Mouse (Mus musculus) frontal cortex, postnatal 14 days (tissue): ENCODE measurements around the gene Duox2.

Experiments used
- DNase-seq, 2 experiments: peaks; one replicate each; pipeline ENCODE4 v3.0.0; 2022; ENCODE audit warnings: low spot score in 2 of 2

Duox2 gene

DNA sequence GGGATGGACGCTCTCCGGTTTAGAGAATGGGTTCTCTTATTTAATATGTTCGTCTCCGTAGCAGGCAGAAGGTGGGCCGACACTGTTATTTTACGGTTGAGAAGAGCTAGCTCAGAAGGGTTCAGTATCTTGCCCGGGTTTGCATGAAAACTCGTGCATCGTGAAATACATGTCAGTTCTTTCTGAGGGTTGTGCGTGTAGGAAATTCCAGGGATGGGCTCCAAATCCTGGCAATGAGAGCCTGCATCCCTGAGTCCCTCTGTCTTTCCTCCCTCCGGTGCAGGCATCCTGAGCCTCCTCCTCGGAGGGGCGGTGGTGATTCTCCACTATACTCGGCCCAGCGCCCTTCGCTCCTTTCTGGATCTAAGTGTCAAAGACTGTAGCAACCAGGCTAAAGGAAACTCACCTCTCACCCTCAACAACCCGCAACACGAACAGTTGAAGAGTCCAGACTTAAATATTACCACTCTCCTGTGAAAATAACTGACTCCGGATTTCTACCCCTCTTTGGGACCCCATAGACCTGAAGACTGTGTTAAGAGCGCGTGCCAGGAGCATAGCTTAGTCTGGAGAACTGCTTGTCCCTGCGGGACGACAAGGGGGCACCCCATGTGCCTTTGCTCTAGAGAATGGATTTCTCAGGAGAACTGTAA, 3.8 kb upstream of the Duox2 start:
- DNase-seq: no peak

DNA sequence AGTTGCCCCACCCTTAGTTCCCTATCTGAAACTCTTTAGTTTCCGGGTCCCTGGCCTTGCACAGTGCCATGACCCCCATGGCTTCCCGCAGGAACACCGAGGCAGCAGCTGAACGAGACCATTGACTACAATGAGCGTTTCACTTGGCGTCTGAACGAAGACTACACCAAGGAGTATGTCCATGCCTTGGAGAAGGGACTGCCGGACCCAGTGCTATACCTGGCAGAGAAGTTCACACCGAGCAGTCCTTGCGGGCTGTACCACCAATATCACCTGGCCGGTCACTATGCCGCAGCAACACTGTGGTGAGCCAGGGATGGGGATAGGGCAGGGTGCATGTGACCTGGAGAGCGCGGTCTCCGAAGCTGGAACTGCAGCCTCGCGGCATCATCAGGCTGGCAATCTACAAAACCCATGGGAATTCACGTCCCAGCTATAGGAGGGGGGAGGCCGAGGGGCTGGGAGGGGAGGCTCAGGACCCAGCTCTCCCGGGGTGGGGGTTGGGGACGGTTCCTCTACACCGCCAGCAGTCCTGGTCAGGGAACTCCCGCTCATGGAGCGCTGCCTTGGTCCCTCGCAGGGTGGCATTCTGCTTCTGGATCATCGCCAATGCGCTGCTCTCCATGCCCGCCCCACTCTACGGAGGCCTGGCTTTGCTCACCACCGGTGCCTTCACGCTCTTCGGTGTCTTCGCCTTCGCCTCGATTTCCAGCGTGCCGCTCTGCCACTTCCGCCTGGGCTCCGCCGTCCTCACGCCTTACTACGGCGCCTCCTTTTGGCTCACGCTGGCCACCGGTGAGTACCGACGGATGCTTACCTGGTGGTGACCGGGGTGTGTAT, 3.1 kb upstream of the Duox2 start:
- DNase-seq: peak in 1 of 2 experiments; percentile 19

DNA sequence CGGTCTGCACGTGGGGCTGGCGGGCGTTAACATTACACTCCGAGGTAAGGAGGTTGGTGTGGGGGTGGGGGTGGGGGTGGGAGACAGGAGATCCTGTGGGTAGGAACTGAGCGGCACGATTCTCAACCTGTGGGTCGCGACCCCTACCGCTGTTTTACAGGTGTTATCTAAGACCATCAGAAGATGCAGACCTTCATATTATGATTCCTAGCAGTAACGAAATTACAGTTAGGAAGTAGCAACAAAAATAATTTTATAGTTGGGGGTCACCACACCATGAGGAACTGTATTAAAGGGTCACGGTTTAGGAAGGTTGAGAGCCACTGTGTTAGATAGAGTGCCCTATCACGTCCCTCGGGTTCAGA, 2.4 kb upstream of the Duox2 start:
- DNase-seq: no peak

DNA sequence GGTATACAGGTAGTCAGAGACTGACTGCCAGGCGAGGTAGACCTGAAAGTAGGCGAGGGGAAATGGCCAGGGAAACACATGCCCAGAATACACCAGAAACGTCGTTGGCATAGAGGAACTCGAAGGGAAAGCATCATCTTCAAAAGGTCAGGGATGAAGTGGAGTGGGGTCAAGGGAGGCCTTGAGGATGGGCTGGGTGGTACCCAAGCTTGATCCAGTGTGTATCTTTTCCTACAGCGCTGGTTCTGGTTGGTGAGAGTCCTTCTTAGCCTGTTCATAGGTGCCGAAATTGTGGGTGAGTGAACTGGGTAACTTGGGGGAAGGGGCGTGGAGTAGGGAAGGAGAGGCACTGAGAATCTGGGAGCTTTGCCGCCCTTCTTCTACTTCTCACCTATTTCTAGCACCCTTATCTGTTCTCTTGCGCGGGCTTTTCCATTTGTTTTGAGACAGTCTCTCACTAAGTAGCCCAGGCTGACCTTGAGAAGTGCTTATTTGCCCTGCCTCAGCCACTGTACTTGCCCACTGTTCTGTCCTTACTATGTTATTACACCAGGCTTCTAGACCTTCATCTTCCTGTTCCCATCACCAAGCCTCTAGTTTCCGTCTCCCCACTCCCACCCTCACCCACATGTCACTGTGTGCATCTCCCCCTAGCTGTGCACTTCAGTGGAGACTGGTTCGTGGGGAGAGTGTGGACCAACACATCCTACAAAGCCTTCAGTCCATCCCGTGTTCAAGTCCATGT, 1.8 kb upstream of the Duox2 start:
- DNase-seq: no peak

DNA sequence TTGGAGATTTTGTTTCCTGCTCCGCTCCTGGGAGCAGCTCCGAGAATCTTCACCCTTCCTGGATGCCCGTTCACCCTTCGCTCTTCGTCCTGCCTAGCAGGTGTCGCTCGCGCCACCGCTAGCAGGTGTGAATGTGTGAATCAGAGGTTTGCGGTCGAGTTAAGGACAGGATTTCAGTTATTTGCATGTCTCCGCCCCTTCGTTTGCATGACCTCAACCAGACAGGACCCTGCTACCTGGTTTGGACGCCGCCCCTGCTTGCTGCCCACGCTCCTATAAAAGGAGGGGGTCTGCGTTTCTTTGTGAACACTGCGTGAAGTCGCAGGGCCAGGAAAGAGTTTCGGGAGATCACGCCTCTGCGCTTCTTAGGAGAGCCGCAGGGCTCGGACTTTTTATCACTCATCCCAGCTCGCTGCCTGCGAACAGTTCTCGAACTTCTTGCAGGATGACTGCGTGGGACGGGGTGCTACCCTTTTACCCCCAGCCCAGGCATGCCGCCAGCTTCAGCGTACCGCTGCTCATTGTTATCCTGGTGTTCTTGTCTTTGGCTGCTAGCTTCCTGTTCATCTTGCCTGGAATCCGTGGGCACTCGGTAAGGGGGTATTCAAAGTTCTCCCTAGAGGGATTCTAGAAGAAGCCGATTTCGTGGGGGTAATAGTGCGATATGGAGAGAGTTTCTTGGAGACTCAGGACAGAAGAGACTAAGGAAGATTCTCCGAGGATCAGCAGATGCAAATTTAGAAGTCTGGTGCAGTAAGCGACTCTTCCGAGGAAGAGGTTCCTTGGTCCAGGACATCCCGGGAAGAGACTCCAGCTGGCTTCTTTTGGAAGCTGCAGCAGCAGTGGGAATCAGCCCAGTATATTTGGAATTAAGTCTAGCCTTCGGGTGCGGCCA, 594 bp upstream of the Duox2 start, which contains the start of gene Duoxa2:
Gene Duoxa2 (plus strand): TSS at position 305 of the 895 bp plus-strand sequence.
- no peak for DNase-seq

DNA sequence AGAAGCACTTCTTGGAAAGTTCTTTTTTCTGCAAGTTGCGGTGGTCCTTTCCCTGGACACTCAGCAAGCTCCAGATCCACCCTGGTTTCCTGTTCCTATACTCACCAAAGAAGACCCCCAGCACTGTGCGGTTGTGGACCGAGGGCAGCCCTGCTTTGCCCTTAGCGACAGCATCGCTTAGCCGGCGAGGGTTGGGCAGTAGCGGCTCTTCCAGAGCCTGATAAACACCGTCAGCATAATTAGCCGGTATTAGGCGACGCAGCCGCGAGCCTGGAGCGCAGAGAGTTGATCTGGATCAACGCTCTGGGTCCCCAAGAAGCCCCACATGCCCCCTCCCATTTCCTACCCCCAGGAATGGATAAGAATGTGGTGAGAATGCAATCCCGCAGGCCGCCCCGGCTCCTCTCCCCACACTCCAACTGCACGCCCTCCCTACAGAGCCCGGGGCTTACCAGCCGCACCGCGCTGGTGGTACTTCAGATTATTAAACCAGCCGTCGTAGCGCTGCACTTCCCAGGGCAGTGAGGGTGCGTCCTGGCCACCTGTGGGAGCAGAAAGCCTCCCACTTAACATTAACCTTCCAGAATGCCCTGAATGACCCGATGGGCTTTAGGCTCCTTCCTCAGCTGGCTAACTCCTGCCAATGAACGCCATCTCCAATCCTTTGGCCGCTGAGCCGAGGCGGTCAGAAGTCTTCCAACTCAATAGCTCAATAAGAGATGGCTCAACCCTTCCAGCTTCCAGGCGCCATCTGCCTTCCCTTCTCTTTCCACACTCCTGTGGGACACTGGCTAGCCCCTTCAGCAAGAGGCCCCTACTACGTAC, 766 bp downstream of the Duox2 start:
- no peak for DNase-seq

DNA sequence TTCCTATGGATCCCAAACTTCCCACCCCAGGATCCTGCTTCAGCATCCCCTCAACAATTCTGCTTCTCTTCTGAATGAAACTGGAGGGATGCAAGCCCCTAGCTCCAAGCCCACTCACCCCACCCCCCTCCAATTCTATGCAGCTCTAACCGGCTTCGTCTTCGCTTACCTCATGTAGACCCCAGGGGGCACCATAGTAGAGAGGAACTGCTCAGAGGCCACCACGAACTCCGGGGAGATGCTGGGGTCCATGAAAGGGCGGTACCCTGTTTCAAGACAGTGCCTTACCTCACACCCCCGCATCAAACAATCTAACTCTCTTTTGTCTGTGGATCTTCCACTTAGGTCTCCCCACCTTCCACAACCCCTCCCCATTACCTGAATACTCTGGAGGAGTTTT, 3.3 kb downstream of the Duox2 start:
- no peak for DNase-seq

DNA sequence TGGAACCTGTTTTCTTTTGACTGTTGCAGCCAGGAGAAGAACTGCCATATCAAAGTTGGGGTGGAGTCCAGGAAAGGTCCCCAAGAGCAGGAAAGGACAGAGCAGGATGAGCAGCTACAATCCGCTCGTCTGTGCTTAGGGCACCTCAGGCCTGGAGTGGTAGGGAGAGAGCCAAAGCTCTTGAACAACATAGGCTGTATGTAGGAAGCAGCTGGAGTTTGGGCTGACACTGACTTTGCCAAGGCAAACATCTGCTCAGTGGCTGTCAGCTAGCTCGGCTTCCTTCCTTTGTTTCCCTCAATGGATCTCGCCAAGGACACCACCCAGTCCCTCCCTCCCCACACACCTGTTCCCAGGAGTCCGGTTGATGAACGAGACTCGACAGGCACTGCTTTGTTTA, 12.1 kb downstream of the Duox2 start:
- no peak for DNase-seq

DNA sequence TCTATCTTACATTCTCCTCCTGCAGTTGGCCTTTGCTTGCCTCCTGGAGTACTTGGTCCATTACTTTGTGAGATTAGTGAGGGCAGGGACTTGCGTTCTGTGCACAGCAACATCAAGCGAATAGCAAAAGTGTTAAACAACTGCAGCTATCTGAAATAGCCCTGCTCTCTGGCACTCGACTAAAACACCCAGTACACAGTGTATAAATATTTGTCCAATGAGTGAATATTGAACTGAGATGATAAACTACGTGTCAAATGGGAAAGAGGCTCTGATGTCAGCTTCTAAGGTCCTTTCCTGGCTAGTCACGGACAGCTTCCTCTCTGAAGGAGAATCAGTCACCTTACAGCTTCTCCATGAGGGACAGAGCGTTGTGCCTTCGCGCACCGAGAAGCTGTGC, 14.2 kb downstream of the Duox2 start:
- DNase-seq: no peak

DNA sequence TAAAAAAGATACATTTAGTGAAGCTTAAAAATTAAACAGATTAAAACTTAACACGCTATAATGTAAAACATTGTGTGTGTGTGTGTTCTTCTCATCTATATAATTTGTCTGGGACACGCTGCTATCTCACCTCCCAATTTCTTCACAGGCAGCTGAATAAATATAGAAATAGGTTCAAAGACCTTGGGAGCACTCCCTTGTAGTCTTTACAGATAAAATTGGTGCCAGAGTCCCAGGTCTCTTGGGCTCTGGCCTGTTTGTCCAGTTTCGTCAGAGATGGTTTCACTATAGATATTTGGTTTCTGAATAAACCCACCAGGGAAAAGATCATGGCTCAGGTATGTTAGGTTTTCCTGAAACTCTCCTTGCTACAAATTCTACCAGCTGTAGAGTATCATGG, 19.5 kb downstream of the Duox2 start:
- no peak for DNase-seq

DNA sequence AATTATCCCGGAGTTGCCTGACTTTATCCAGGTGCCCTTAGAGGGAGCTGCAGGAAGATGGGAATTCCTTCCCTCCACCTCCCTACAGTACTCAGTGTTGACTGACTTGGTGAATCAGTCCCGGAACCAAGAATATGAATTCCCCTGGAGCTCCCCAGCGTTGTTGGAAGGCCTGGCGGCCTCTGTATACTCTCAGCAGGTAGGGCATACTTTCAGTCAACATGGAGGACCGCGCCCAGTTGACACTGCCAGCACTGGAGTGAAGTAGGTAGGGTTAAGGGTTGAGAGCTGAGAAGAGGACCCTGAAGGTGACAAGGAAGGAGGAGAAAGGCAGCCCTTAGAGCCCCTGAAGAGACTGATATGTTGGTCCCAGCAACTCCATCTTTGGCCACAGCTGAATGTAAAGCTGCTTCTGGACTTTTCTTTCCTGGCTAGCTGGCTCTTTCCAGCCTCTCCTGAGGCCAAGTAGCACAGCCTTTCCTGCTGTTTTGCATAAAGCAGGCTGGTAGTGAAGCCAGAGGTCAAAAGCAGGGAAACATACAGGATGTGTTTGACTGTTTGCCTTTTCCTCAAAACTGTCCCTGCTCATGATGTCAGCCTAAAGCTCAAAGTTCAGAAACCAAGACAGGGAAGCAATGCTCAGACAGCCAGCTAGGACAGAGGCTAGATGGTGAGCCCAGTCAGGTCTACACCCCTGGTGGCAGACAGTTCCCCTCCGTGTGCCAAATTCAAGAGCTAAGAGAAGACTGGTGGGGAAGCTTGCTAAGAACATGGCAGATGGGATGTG, 31.6 kb downstream of the Duox2 start:
- DNase-seq: no peak

DNA sequence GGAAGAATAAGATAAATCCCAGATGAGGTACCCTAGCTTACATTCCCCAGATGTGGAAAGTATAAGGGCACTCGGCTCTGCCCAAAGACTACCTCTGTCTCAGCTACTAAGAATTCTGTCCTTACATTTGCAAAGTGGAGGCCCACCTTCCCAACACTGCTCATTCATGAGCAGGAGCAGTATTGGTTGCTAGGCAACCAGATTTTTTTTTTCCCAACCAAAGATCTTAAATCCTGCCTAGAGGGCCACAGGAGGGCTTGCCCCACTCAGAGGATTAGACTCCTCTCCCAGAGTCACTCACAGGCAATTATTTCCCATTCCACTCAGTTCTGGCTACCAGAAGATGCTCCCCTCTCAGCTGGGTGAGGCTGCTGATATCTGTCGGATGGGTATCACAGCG, 33.6 kb downstream of the Duox2 start:
- no peak for DNase-seq

DNA sequence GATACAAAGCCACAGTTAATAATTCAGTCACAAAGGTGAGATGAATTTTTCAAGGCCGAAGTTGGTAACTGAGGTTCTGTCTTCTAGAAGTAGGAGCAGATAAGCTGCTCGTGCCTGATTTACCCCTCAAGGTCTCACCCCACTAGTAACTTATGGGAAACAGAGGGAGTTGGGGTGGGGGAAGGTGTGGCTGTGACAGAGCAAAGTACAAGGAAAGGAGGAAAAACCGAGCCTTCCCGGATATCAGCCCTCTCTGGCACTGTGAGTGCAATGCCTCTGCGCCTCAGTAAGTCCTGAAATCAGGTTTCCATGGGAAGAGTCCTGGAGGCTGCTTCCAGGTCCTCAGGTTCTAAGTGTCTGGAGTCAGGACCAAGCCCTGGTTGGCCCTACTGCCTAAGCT, 37.5 kb downstream of the Duox2 start:
- no peak for DNase-seq

DNA sequence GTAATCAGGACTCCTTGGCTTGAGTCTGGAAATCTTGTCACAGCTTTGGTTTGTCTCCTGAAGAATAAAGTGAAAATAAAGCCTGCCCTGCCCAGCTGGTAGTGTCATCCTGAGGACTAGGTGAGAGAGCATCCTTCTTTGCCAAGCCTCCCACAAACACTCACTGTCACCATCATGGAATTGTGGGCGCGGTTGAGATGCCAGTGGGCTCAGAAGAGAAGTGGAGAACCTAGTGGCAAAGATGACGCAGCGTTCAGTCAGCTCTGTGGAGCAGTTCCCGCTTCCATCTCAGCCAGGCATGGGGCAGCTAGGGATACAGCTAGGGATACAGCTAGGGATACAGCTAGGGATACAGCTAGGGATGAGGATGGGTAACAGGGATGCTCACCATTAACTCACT, 42.3 kb downstream of the Duox2 start:
- DNase-seq: no peak

DNA sequence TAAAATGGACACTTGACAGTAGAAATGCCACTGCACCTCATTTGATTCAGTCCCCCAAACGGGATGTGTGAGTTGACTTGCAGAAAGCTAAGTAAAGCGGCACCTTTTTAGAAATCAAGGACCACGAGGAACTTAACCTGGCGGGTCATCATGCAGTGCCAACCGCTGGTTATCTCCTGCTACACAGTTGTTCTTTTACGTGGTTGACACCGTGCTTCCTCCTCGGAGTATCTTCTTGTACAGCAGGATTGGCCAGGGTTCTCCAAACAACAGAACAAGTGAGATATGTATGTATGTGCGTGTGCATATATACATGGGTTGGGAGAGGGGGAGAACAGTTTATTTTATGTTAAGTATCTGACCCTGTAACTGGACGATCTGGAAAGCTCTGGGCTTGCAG, 50.5 kb downstream of the Duox2 start:
- DNase-seq: no peak

DNA sequence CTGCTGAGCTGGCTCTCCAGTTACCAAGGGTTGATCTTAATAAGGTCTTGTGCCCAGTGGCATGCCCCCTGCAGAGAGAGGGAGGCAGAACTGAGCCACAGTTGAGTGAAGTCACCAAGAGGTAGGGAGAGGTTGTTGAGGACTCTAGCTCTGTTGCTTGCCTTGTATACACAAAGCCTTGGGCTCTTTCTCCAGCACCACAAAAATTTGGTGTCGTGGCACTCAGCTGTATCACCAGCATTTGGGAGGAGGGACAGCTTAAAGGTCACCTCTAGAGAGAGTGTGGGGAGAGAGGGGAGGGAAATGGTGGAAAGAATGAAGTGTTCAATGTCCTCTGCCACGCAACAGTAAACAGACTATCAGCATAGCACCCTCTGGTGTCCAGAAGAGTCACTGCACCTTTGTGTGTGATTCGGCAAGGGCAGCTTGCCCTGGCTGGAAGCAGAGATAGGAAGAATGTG, 54.5 kb downstream of the Duox2 start:
- DNase-seq: peak; percentile 22 to 69

DNA sequence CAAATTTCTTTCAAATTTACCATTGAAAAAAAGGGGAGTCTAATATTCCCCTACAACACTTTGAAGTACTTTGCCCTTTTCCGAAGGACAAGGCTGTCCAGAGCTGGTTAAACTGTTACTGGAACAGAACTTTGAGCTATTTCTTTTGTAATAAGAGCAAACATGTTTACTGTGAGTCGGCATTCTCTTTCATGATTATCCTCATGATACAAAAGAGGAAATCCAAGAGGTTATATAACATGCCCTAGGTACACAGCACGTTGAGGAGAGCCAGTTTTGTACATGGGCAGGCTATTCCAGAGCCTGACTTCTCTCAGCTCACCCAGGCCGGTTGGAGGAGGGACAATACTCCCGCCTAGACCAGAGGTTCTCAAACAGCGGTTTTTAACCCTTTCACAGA, 56.3 kb downstream of the Duox2 start:
- no peak for DNase-seq

DNA sequence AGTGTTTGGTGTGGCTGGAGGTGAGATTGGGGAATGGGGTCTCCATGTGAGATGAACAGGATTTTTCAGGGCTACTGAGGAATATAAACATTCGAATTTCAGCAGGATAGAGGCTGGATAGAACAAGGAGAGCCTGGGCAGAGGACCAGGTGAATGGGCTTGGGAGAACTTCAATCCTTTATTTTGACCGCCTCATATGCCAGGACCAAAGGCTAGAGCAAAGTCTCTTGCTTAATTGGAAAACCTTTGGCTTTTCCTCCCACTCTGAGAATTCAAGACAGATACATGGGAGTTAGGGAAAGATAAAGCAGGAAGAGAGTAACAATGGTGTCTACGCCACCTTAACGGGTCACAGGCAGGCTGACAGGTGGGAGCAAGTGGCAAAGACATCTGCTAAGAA, 57.0 kb downstream of the Duox2 start:
- DNase-seq: no peak

DNA sequence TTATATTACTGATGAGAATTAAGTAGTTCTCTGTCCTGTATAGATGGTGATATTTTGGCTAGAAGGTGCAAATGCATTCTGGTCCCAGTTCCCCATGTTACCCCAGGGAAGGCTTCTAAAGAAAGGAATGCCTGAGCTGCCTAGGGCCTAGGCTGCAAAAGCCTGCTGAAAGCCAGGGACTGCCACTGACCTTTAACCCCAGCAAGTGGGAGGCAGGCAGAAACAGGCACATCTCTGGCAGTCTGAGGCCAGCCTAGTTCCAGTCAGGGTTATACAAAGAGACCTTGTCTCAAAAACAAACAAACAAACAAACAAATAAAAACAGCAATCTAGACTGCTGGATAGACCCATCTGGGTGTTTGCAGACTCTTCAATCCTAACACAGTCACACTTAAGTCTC, 57.5 kb downstream of the Duox2 start:
- no peak for DNase-seq

DNA sequence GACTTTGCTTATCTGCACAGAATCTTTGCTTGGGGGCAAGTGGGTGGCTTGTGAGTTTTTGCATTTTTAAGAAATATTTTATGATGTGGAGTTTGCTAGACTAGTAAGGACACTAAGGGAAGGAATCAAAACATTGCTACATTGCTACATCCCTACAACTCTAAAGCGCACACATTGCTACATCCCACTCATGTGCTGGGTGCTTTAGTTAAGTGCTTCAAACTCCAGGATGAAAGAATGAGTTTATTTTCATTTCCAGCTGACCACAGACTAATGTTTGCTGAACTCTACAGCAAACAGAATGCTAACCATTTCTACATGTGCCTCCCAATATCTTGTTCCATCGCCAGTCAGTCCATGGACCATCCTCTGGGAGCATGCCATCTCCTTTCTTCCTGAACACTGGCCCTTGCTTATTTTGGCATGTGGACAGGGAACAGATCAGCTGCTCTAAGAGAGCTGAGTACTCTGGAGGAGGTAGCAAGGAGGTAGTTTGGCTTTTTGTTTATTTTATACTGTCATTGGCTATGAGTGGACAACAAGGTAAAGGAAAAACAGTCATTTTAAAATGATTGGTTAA, 60.3 kb downstream of the Duox2 start:
- DNase-seq: no peak
